Mouse (Mus musculus): ENCODE data around the gene Slc35g1. TPM values are rescaled to one million over a fixed set of nuclear protein-coding genes. Genes with fewer than 3 reads are reported as not detected.

Slc35g1 gene
- polyA plus RNA-seq, 1 experiment from 2014 or later = 1.1 TPM

DNA sequence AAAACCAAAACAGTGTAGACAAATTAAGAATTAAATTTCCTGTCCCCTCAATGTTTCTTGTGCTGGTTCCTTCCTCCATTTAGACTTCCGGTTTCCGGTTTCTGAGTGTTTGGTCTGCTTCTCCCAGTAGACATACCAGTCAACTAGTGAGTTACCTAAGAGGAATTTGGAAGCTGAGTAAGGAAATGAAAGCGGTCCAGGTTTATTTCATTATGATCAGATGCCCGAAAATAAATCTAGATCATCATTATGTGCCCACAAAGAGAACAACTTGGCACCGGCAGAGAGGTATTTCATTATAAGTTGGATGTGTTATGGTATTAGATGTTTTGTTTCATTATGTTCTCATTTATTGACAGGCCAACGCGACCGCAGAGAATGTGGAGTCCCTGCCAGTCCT, 34.7 kb downstream of the Slc35g1 start:
- 86% methylated on average over 8 of the region's 8 CpGs for WGBS
- H3K4me3 ChIP-seq (replicated peaks; ENCODE audit: low read length) = no peak overlapping the region

GRCm38 (mm10) chr19:38431326-38431725, 35.5 kb downstream of the Slc35g1 start:
- H3K4me1 ChIP-seq (replicated peaks; ENCODE audit: control insufficient read depth, insufficient read depth, low read length) = no peaks in the 10 kb centered on the region
- no peak overlapping the region for H3K4me3 ChIP-seq (replicated peaks; ENCODE audit: low read length)
- no peaks in the 10 kb centered on the region for H3K27me3 ChIP-seq (ENCODE audit: control insufficient read depth, insufficient read depth, low read length)
- no peak overlapping the region for H3K27ac ChIP-seq
- DNase-seq (ENCODE audit: low spot score) (no peak), ATAC-seq (ENCODE audit: low FRiP score) (no peak)
- H3K4me2 ChIP-seq (replicated peaks) = no peak overlapping the region
- no peaks in the 10 kb centered on the region for H3K36me3 ChIP-seq (replicated peaks; ENCODE audit: control insufficient read depth, insufficient read depth)
- H3K9me3 ChIP-seq (ENCODE audit: control insufficient read depth, low read length) = 0 out of 2 replicates have a peak, but pooled peaks cover 3% of the 10 kb centered on the region
- H3K9ac ChIP-seq = no peak overlapping the region
- WGBS = 70% methylated on average over 7 of the region's 7 CpGs

More for the DNA sequence above, 34.7 kb downstream of the Slc35g1 start:
- no peaks in the 10 kb centered on the region for H3K9me3 ChIP-seq (ENCODE audit: control insufficient read depth, low read length)
- H3K27ac ChIP-seq = no peak overlapping the region
- no peak overlapping the region for H3K9ac ChIP-seq
- no peak for ATAC-seq (ENCODE audit: low FRiP score)
- H3K36me3 ChIP-seq (replicated peaks; ENCODE audit: control insufficient read depth, insufficient read depth) = no peaks in the 10 kb centered on the region
- H3K27me3 ChIP-seq (ENCODE audit: control insufficient read depth, insufficient read depth, low read length) = no peaks in the 10 kb centered on the region
- no peaks in the 10 kb centered on the region for H3K4me1 ChIP-seq (replicated peaks; ENCODE audit: control insufficient read depth, insufficient read depth, low read length)
- no peak for DNase-seq (ENCODE audit: low spot score)
- no peak overlapping the region for H3K4me2 ChIP-seq (replicated peaks)

DNA sequence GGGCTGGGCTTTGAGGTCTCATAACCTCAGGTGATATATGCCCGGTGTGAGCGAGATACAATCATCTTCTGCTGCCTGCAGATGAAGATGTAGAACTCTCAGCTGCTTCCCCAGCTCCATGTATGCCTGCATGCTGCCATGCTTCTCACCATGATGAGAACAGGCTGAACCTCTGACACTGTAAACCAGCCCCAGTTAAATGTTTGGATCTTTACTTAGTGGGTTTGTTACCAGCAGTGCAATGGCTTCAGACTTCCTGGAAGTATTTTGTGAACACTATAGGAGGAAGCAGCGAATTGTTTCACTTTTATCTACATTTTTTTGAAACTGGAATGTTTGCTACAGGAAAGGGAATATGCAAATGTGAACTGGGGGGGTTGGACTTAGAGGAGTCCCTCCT, 36.2 kb downstream of the Slc35g1 start:
- 87% methylated on average over 3 of the region's 3 CpGs for WGBS
- Histone ChIP-seq H3K27ac (no peak overlapping the region), H3K36me3 (replicated peaks; ENCODE audit: control insufficient read depth, insufficient read depth) (no peaks in the 10 kb centered on the region), H3K4me1 (replicated peaks; ENCODE audit: control insufficient read depth, insufficient read depth, low read length) (no peaks in the 10 kb centered on the region), H3K9me3 (ENCODE audit: control insufficient read depth, low read length) (0 out of 2 replicates have a peak, but pooled peaks cover 3% of the 10 kb centered on the region), H3K4me2 (replicated peaks) (no peak overlapping the region), H3K4me3 (replicated peaks; ENCODE audit: low read length) (no peak overlapping the region), H3K27me3 (ENCODE audit: control insufficient read depth, insufficient read depth, low read length) (no peaks in the 10 kb centered on the region), H3K9ac (no peak overlapping the region)
- ATAC-seq (ENCODE audit: low FRiP score) (no peak), DNase-seq (ENCODE audit: low spot score) (no peak)

GRCm38 (mm10) chr19:38433381-38433780, 37.6 kb downstream of the Slc35g1 start:
- Histone ChIP-seq H3K36me3 (replicated peaks; ENCODE audit: control insufficient read depth, insufficient read depth) (no peaks in the 10 kb centered on the region), H3K9me3 (ENCODE audit: control insufficient read depth, low read length) (0 out of 2 replicates have a peak, but pooled peaks cover 3% of the 10 kb centered on the region), H3K27me3 (ENCODE audit: control insufficient read depth, insufficient read depth, low read length) (no peaks in the 10 kb centered on the region), H3K4me1 (replicated peaks; ENCODE audit: control insufficient read depth, insufficient read depth, low read length) (no peaks in the 10 kb centered on the region), H3K4me3 (replicated peaks; ENCODE audit: low read length) (no peak overlapping the region), H3K27ac (no peak overlapping the region), H3K4me2 (replicated peaks) (no peak overlapping the region), H3K9ac (no peak overlapping the region)
- ATAC-seq (ENCODE audit: low FRiP score) (no peak), DNase-seq (ENCODE audit: low spot score) (no peak)
- 89% methylated on average over 2 of the region's 2 CpGs for WGBS

- no peak overlapping the region for H3K4me2 ChIP-seq (replicated peaks)
- 0 out of 2 replicates have a peak, but pooled peaks cover 3% of the 10 kb centered on the region for H3K9me3 ChIP-seq (ENCODE audit: control insufficient read depth, low read length)
- DNase-seq (ENCODE audit: low spot score) (no peak), ATAC-seq (ENCODE audit: low FRiP score) (no peak)
- no peak overlapping the region for H3K27ac ChIP-seq
- no peak overlapping the region for H3K9ac ChIP-seq
- H3K4me3 ChIP-seq (replicated peaks; ENCODE audit: low read length) = no peak overlapping the region
- H3K27me3 ChIP-seq (ENCODE audit: control insufficient read depth, insufficient read depth, low read length) = no peaks in the 10 kb centered on the region
- H3K4me1 ChIP-seq (replicated peaks; ENCODE audit: control insufficient read depth, insufficient read depth, low read length) = no peaks in the 10 kb centered on the region
- WGBS = 93% methylated on average over 15 of the region's 15 CpGs
- no peaks in the 10 kb centered on the region for H3K36me3 ChIP-seq (replicated peaks; ENCODE audit: control insufficient read depth, insufficient read depth)
These were observed 39.4 kb downstream of the Slc35g1 start for GRCm38 (mm10) chr19:38435221-38435620.

GRCm38 (mm10) chr19:38441860-38442259, 46.1 kb downstream of the Slc35g1 start:
- Histone ChIP-seq H3K4me2 (replicated peaks) (no peak overlapping the region), H3K9ac (no peak overlapping the region), H3K36me3 (replicated peaks; ENCODE audit: control insufficient read depth, insufficient read depth) (no peaks in the 10 kb centered on the region), H3K4me3 (replicated peaks; ENCODE audit: low read length) (no peak overlapping the region), H3K4me1 (replicated peaks; ENCODE audit: control insufficient read depth, insufficient read depth, low read length) (no peaks in the 10 kb centered on the region), H3K27me3 (ENCODE audit: control insufficient read depth, insufficient read depth, low read length) (no peaks in the 10 kb centered on the region), H3K27ac (no peak overlapping the region), H3K9me3 (ENCODE audit: control insufficient read depth, low read length) (no peaks in the 10 kb centered on the region)
- no peak for DNase-seq (ENCODE audit: low spot score)
- WGBS = 79% methylated on average over 8 of the region's 8 CpGs
- no peak for ATAC-seq (ENCODE audit: low FRiP score)

DNA sequence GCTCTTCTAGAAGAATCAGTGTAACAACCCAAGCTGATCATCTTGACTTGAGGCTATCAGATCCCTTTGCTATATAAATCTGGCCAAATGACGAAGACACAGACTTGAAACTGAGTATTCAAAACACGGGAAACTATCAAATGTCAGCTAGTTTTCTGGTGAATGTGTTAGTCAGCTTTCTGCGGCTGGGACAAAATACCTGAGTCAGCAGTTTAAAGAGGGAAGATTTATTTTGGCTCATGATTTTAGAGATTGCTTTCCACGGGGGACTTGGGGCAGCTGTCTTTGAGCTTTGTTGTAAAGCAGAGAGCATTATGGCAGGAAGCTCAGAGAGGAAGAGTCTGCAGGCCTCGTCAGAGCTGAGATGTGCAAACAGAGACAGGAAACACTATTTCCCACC, 50.0 kb downstream of the Slc35g1 start:
- no peaks in the 10 kb centered on the region for H3K9me3 ChIP-seq (ENCODE audit: control insufficient read depth, low read length)
- 80% methylated on average over 5 of the region's 5 CpGs for WGBS
- H3K4me1 ChIP-seq (replicated peaks; ENCODE audit: control insufficient read depth, insufficient read depth, low read length) = no peaks in the 10 kb centered on the region
- ATAC-seq (ENCODE audit: low FRiP score) = no peak
- H3K36me3 ChIP-seq (replicated peaks; ENCODE audit: control insufficient read depth, insufficient read depth) = no peaks in the 10 kb centered on the region
- H3K27me3 ChIP-seq (ENCODE audit: control insufficient read depth, insufficient read depth, low read length) = no peaks in the 10 kb centered on the region
- no peak overlapping the region for H3K27ac ChIP-seq
- no peak overlapping the region for H3K4me2 ChIP-seq (replicated peaks)
- H3K9ac ChIP-seq = no peak overlapping the region
- no peak overlapping the region for H3K4me3 ChIP-seq (replicated peaks; ENCODE audit: low read length)
- DNase-seq (ENCODE audit: low spot score) = no peak

Other genes starting within 250 kb of the Slc35g1 start
- gene Fra10ac1, start 171.8 kb upstream of the Slc35g1 start, polyA plus RNA-seq (2014; fragmentation: Nextera tagmentation; extraction: Ambion mirVana) = 33.5 and 34.5 TPM in 2 replicates
- gene Lgi1, start 131.4 kb upstream of the Slc35g1 start, polyA plus RNA-seq (2014; fragmentation: Nextera tagmentation; extraction: Ambion mirVana) = 22.2 TPM in 2 replicates
- 4.3 and 4.7 TPM in 2 replicates for gene Plce1, start 85.1 kb downstream of the Slc35g1 start, polyA plus RNA-seq (2014; fragmentation: Nextera tagmentation; extraction: Ambion mirVana)